Mouse (Mus musculus) lung, postnatal 0 days (tissue): ENCODE data around the gene Tagap1. TPM values are rescaled to one million over a fixed set of nuclear protein-coding genes. Genes with fewer than 3 reads are reported as not detected.

Source experiments
- polyA plus RNA-seq: library from polyadenylated mRNA; unstranded; fragments of >200 nt; fragmentation: Nextera tagmentation; extraction: Ambion mirVana; gene quantifications from 2 replicates; pipeline ENCODE4 v1.2.1, GENCODE M21; 2015

The Tagap1 gene
- polyA plus RNA-seq, 1 experiment from 2014 or later, result 22.1 TPM

Other genes starting within 250 kb of the Tagap1 start
- 275 and 288 TPM in 2 replicates for gene Ezr, start 178.4 kb downstream of the Tagap1 start, polyA plus RNA-seq
- gene Rsph3b, start 12.5 kb downstream of the Tagap1 start, polyA plus RNA-seq, result 47.2 and 52.6 TPM in 2 replicates
- gene Rnaset2b, start 9.5 kb upstream of the Tagap1 start, polyA plus RNA-seq, result 426 and 446 TPM in 2 replicates
- 0.30 and 0.32 TPM in 2 replicates for gene Gm49721, start 17.7 kb upstream of the Tagap1 start, polyA plus RNA-seq
- not detected in 2 replicates for gene Gm1604a, start 64.4 kb upstream of the Tagap1 start, polyA plus RNA-seq
- gene Rps6ka2, start 209.0 kb upstream of the Tagap1 start, polyA plus RNA-seq, result 7.1 and 8.4 TPM in 2 replicates